Mouse (Mus musculus) kidney, embryonic 14.5 days (tissue): ENCODE measurements around the gene Lrrc47. TPM values are rescaled to one million over a fixed set of nuclear protein-coding genes. Genes with fewer than 3 reads are reported as not detected.

Source experiments
- ATAC-seq: fragments of 200-750 bp; cut with Nextera tagmentation; 2 replicates; pipeline ENCODE4 v1.8.0; 2017; ENCODE audit warnings: moderate number of reproducible peaks, mild to moderate bottlenecking, moderate TSS enrichment, moderate library complexity; ENCODE audit not compliant: low FRiP score, low TSS enrichment
- H3K27ac ChIP-seq: fragments of 300-500 bp; sonication (generic); 2 replicates; pipeline ENCODE4 v1.5.1; 2014; ENCODE audit warnings: low read depth, mild to moderate bottlenecking, low read length, moderate library complexity, mixed read lengths
- H3K27me3 ChIP-seq: fragments of 300-500 bp; sonication (generic); 2 replicates; pipeline ENCODE4 v1.6.1; 2014; ENCODE audit warnings: mild to moderate bottlenecking, low read length; ENCODE audit not compliant: control insufficient read depth, insufficient read depth
- H3K36me3 ChIP-seq: fragments of 300-500 bp; sonication (generic); 2 replicates; pipeline ENCODE4 v1.6.1; 2014; ENCODE audit warnings: low read length, mixed read lengths; ENCODE audit not compliant: control insufficient read depth, insufficient read depth
- H3K4me1 ChIP-seq: fragments of 300-500 bp; sonication (generic); 2 replicates; pipeline ENCODE4 v1.6.1; 2014; ENCODE audit warnings: low read length, mixed read lengths; ENCODE audit not compliant: control insufficient read depth, insufficient read depth
- H3K4me2 ChIP-seq: fragments of 300-500 bp; sonication (generic); replicated peaks from 2 replicates; pipeline ENCODE4 v1.6.1; 2014; ENCODE audit warnings: low read depth, mild to moderate bottlenecking, low read length
- H3K4me3 ChIP-seq: fragments of 300-500 bp; sonication (generic); 2 replicates; pipeline ENCODE4 v1.5.1; 2014; ENCODE audit warnings: mild to moderate bottlenecking, low read length
- H3K9ac ChIP-seq: fragments of 300-500 bp; sonication (generic); 2 replicates; pipeline ENCODE4 v1.6.1; 2014; ENCODE audit warnings: low read depth, mild to moderate bottlenecking, low read length, moderate library complexity
- H3K9me3 ChIP-seq: fragments of 300-500 bp; sonication (generic); 2 replicates; pipeline ENCODE4 v1.6.1; 2016; ENCODE audit warnings: low read length; ENCODE audit not compliant: control insufficient read depth
- WGBS: fragments of 180-500 bp; shearing (Covaris S2); extraction: QIAGEN DNeasy Blood & Tissue Kit; methylation state at CpG from one replicate; pipeline ENCODE4 v1.1.7; 2014; 5-methylcytosine and 5-hydroxymethylcytosine counted together
- polyA plus RNA-seq: library from polyadenylated mRNA; unstranded; fragments of >200 nt; fragmentation: Nextera tagmentation; extraction: Ambion mirVana; gene quantifications from 2 replicates; pipeline ENCODE4 v1.2.1, GENCODE M21; 2014

Gene Lrrc47
- polyA plus RNA-seq, 1 experiment from 2014 or later = 12.1 TPM

DNA sequence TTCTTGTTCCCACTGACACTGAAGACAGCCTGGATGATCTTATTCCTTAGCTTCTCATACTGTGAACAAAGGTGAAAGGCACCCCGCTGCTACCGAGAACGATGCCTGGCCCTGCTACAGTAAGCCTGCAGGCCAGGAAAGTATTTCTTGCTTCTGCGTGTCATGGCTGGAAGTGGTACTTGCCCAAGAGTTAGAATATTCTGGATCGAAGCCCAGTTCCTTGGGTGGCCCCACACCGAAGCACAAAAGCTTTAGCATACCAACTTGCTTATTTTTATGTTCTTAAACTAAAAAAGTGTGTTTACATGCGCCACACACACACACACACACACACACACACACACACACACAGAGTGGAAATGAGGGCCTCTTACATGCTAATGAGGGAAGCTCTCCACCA lies 16.5 kb downstream of the Lrrc47 start:
- WGBS = 82% methylated on average over 7 of the region's 7 CpGs
- H3K9me3 ChIP-seq = no peaks in the 10 kb centered on the region
- H3K4me3 ChIP-seq = no peak overlapping the region
- no peak for ATAC-seq
- peaks cover 34% of the 10 kb centered on the region for H3K4me1 ChIP-seq
- H3K27ac ChIP-seq = no peak overlapping the region
- H3K36me3 ChIP-seq = no peaks in the 10 kb centered on the region
- no peak overlapping the region for H3K9ac ChIP-seq
- 0 out of 2 replicates have a peak, but pooled peaks cover 4% of the 10 kb centered on the region for H3K27me3 ChIP-seq
- no peak overlapping the region for H3K4me2 ChIP-seq

DNA sequence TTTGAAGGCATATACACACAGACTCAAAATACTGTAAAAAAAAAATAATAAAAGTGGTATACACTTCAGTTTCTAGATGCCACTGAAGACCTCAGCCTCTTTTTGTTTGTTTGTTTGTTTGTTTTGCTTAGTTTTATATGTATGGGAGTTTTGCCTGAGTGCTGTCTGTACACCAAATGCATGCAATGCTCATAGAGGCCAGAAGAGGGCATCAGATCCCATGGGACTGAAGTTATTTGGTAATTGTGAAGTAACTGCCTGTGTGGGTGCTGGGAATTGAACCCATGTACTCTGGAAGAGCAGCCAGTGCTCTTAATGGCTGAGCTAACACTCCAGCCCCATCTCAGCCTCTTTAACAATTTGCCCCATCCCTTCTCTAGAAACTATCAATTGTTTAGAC lies 17.1 kb downstream of the Lrrc47 start:
- H3K27me3 ChIP-seq = 0 out of 2 replicates have a peak, but pooled peaks cover 4% of the 10 kb centered on the region
- H3K27ac ChIP-seq = no peak overlapping the region
- H3K9ac ChIP-seq = no peak overlapping the region
- H3K4me2 ChIP-seq = no peak overlapping the region
- no peaks in the 10 kb centered on the region for H3K36me3 ChIP-seq
- no peaks in the 10 kb centered on the region for H3K9me3 ChIP-seq
- peaks cover 28% of the 10 kb centered on the region for H3K4me1 ChIP-seq
- ATAC-seq = no peak
- H3K4me3 ChIP-seq = no peak overlapping the region

GRCm38 (mm10) chr4:154037123-154037522 lies 25.6 kb downstream of the Lrrc47 start:
- Histone ChIP-seq H3K4me2 (no peak overlapping the region), H3K27ac (no peak overlapping the region), H3K9ac (no peak overlapping the region), H3K9me3 (no peaks in the 10 kb centered on the region), H3K36me3 (no peaks in the 10 kb centered on the region), H3K27me3 (no peaks in the 10 kb centered on the region), H3K4me3 (no peak overlapping the region), H3K4me1 (peaks cover 7% of the 10 kb centered on the region; the same call in 1 of the 2 replicates)
- WGBS = 16% methylated on average over 3 of the region's 3 CpGs
- peak; percentile 65; the same call in 1 of the 2 replicates for ATAC-seq

DNA sequence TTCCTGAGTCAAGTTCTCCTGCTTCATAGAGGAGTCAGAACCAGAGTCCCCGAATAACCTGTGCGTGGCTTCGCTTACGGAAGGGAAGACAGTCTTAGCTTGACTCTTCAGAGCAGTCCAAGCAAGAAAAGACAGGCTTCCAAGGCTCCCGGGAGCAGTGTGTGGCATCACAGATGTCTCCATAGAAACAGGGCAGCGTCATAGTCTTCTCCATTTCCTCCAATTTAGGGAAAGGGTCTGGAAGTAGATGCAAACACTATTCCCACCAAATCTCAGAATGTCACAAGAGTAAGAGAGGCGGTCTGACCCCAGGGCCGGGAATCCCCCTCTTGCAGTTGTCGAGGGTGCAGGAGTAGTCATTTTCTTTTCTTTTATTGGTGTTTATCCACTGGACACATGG lies 31.0 kb downstream of the Lrrc47 start, which contains the start of gene Ccdc27:
Gene Ccdc27 (minus strand): TSS at position 101 of the 400 bp plus-strand sequence.
- WGBS = 73% methylated on average over 9 of the region's 9 CpGs
- no peak within 1 kb of the TSS for H3K4me2 ChIP-seq

DNA sequence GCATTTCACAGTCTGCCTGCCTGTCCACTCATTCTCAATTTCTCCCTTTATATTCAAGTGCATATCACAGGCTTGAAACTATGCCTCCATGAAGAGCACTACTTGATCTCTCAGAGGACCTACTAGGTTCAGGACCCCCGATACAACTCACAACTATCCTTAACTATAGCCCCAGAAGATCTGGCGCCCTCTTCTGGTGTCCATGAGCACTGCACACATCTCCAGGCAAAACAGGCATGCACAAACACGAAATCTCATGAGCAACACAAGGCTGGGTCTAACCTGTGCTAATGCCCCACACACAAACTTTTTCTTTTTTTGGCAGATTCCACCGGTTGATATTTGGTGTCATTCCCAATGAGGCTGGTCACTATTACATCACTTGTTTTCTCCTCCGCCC lies 34.3 kb downstream of the Lrrc47 start:
- Histone ChIP-seq H3K9ac (no peak overlapping the region), H3K4me3 (no peak overlapping the region), H3K27ac (no peak overlapping the region), H3K4me2 (no peak overlapping the region), H3K27me3 (no peaks in the 10 kb centered on the region), H3K4me1 (no peaks in the 10 kb centered on the region), H3K9me3 (no peaks in the 10 kb centered on the region), H3K36me3 (no peaks in the 10 kb centered on the region)
- WGBS = 73% methylated on average over 5 of the region's 5 CpGs
- no peak for ATAC-seq

More for the DNA sequence above, 31.0 kb downstream of the Lrrc47 start, which contains the start of gene Ccdc27:
- no peak within 1 kb of the TSS for H3K27ac ChIP-seq
- no peaks in the 10 kb centered on the region for H3K27me3 ChIP-seq
- H3K4me1 ChIP-seq = no peaks in the 10 kb centered on the region
- no peak within 1 kb of the TSS for H3K9ac ChIP-seq
- H3K4me3 ChIP-seq = no peak within 1 kb of the TSS
- H3K9me3 ChIP-seq = no peaks in the 10 kb centered on the region
- H3K36me3 ChIP-seq = no peaks in the 10 kb centered on the region
- ATAC-seq = no peak

GRCm38 (mm10) chr4:154051401-154051800 lies 39.9 kb downstream of the Lrrc47 start:
- Histone ChIP-seq H3K9ac (no peak overlapping the region), H3K36me3 (no peaks in the 10 kb centered on the region), H3K4me2 (no peak overlapping the region), H3K4me3 (no peak overlapping the region), H3K27me3 (no peaks in the 10 kb centered on the region), H3K9me3 (no peaks in the 10 kb centered on the region), H3K27ac (no peak overlapping the region), H3K4me1 (no peaks in the 10 kb centered on the region)
- no peak for ATAC-seq
- WGBS = 89% methylated on average over 3 of the region's 3 CpGs

- H3K36me3 ChIP-seq = no peaks in the 10 kb centered on the region
- H3K27me3 ChIP-seq = no peaks in the 10 kb centered on the region
- no peak overlapping the region for H3K9ac ChIP-seq
- no peak overlapping the region for H3K4me3 ChIP-seq
- no peaks in the 10 kb centered on the region for H3K4me1 ChIP-seq
- no peak overlapping the region for H3K4me2 ChIP-seq
- ATAC-seq = no peak
- no peak overlapping the region for H3K27ac ChIP-seq
- WGBS = 75% methylated on average over 4 of the region's 4 CpGs
- no peaks in the 10 kb centered on the region for H3K9me3 ChIP-seq
These were observed 41.5 kb downstream of the Lrrc47 start for GRCm38 (mm10) chr4:154053065-154053464.

- H3K4me2 ChIP-seq = no peak overlapping the region
- no peak overlapping the region for H3K27ac ChIP-seq
- 88% methylated on average over 7 of the region's 7 CpGs for WGBS
- H3K36me3 ChIP-seq = no peaks in the 10 kb centered on the region
- H3K27me3 ChIP-seq = no peaks in the 10 kb centered on the region
- no peaks in the 10 kb centered on the region for H3K9me3 ChIP-seq
- no peak for ATAC-seq
- H3K4me3 ChIP-seq = no peak overlapping the region
- H3K4me1 ChIP-seq = no peaks in the 10 kb centered on the region
- no peak overlapping the region for H3K9ac ChIP-seq
These were observed 44.0 kb downstream of the Lrrc47 start for GRCm38 (mm10) chr4:154055482-154055881.

- WGBS = 78% methylated on average over 2 of the region's 2 CpGs
These were observed 44.5 kb downstream of the Lrrc47 start for GRCm38 (mm10) chr4:154056046-154056445.

More at GRCm38 (mm10) chr4:154056046-154056445, 44.5 kb downstream of the Lrrc47 start:
- no peak overlapping the region for H3K4me2 ChIP-seq
- H3K27me3 ChIP-seq = no peaks in the 10 kb centered on the region
- ATAC-seq = no peak
- no peaks in the 10 kb centered on the region for H3K36me3 ChIP-seq
- H3K27ac ChIP-seq = no peak overlapping the region
- no peak overlapping the region for H3K9ac ChIP-seq
- H3K4me3 ChIP-seq = no peak overlapping the region
- no peaks in the 10 kb centered on the region for H3K4me1 ChIP-seq
- H3K9me3 ChIP-seq = no peaks in the 10 kb centered on the region
